Mouse (Mus musculus) frontal cortex, postnatal 10 days (tissue): ENCODE results near the gene Dolpp1.

Experiments used
- DNase-seq, 2 experiments: peaks; one replicate each; pipeline ENCODE4 v3.0.0; 2022; ENCODE audit warnings: low spot score in 2 of 2, mixed read lengths in 1 of 2

Gene Dolpp1

GRCm38 (mm10) chr2:30440701-30441517 lies 48.9 kb downstream of the Dolpp1 start:
- peak; percentile 56 to 64 for DNase-seq

- peak; percentile 63 to 73 for DNase-seq
Measured at GRCm38 (mm10) chr2:30441518-30442497, 49.8 kb downstream of the Dolpp1 start.

DNA sequence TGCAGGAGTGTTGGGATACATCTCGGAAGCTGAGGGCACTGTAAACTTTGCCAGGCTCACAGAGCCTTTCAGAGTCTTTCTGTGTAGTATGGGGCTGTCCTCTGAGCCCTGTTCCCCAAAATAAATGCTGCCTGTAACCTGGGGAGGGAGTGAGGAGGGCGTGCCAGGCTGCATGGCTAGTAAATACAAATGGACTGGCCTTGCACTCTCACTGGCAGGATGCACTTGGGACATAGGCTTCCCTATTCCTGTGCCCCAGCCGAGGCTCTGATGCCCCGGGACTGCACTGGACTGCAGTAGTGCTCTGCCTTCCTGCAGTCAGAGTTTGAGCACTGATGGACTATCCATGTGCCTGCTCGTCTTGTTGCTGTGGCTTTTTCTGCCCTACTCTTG lies 50.4 kb downstream of the Dolpp1 start:
- DNase-seq, result no peak

GRCm38 (mm10) chr2:30443281-30443680 lies 51.2 kb downstream of the Dolpp1 start:
- no peak for DNase-seq

GRCm38 (mm10) chr2:30444006-30444405 lies 52.0 kb downstream of the Dolpp1 start:
- DNase-seq, result no peak

GRCm38 (mm10) chr2:30444450-30444849 lies 52.4 kb downstream of the Dolpp1 start:
- no peak for DNase-seq

- no peak for DNase-seq
Measured at GRCm38 (mm10) chr2:30445312-30445711, 53.3 kb downstream of the Dolpp1 start.

GRCm38 (mm10) chr2:30446891-30447826 lies 55.1 kb downstream of the Dolpp1 start:
- DNase-seq, result no peak

DNA sequence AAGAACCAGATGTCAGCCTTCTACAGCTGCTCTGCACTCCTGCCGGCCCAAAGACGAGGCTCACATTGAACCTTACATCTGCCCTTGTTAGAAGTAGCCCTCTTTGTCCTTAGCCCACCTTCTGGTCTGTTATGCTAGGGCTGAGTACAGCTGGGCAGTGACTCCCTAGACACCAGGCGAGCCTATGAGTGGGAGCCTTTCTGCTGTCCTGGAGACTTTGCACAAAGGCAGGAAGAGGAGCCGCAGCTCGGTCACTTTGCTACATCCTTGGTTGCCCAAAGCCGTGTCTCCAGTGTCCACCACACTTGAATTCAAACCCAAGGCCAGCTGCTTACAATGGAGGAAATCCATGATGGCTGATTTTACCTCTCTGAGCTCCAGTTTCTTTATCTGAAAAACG lies 56.3 kb downstream of the Dolpp1 start:
- no peak for DNase-seq
